Mouse (Mus musculus) gastrocnemius, adult 18-20 months (tissue): Measurements from ENCODE around the gene Cidec. TPM values are rescaled to one million over a fixed set of nuclear protein-coding genes. Genes with fewer than 3 reads are reported as not detected.

Experiments used
- DNase-seq: peaks from one replicate; pipeline ENCODE4 v3.0.0; 2021; ENCODE audit warnings: low spot score
- total RNA-seq, 2 experiments: library from RNA; stranded (reverse); gene quantifications; 2 replicates each; pipeline ENCODE4 v1.2.3; 2021

The Cidec gene
- total RNA-seq, 2 experiments from 2014 or later: 9.9 to 17.2 TPM

DNA sequence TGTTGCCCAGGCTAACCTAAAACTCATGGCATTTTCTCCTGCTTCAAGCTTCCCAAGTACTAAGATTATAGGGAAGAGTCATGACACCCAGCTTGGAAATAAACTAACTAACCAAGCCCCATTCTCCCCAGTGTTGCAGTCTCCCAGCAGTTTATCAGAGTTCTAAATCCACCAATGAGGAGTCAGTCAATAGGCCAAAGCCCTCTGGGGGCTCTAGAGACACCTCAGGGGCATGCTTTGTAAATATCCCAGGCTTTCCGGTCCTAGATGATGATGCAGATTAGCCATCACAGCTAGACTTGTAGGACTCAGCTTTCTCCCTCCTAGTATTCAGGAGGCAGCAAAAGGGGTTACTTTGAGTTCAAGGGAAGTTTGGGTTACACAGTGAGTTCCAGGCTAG is 25.6 kb downstream of the Cidec start:
- DNase-seq: no peak

DNA sequence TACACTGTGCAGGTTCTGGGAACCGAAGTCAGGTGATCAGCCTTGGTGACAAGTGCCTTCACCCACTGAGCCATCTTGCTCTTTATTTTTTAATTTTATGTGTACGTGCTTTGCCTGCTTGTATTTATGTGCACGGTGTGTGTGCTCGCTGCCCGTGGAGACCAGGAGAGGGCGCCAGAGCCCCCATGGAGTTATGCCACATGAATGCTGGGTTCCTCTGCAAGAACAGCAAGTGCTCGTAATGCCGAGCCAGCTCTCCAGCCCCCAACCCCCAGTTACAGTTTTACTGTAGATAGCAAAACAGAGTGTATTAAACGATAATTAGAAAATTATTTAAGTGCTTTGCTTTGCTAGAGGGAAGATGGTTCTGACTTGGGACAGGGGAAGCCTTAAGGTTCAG is 28.9 kb downstream of the Cidec start:
- no peak for DNase-seq

DNA sequence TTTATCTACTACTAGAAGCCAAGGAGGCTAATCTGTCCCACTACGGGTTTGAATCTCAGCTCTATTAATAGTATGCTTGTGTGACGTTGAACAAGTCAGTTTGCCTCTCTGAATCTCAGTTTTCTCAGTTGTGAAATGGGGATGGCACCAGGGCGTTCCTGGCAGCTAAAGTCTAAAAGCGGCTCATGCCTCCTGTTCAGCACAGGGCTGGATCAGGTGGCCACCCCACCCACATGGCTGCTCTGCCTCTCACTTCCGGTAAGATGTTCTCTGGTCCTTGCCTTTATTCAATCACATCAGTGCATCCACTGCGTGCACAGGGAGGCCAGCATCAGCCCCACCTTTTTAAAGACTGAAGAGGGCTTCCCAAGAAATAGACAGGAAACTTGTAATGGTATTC is 30.1 kb downstream of the Cidec start:
- no peak for DNase-seq

DNA sequence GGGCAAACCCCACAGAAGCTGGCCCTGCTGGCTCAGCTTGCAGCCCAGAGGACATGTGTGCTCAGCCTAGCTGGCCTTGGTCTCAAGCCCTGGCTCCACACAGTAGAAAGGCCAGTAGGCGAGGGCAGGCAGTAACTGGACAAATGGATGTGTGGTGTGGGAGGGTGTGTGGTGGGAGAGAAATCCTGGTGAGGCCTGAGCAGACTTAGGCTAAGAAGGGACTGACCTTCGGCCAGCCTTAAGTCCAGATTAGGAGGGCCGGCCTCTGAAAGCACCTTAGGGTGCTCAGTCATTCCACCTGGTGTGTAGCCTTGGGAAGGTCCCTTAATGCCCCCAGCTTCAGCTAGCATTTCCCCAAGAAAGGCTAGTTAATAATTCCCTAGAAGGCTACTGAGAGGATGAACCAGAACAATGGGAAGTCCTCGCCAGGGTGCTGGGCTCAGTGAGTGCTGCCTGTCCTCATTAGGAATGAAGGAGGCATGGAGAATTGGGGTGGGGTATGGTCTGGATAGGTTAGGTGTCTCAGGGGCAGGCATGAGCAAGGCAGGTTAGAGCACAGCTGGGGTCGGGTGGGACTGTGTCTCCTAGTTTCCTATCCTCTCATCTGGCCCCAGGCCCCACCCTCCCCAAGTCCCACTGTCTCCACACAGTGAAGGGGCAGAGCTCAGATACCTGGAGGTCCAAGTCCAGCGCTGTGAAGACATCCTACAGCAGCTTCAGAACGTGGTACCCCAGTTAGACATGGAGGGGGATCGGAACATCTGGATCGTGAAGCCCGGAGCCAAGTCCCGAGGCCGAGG is 30.7 kb downstream of the Cidec start:
- no peak for DNase-seq

DNA sequence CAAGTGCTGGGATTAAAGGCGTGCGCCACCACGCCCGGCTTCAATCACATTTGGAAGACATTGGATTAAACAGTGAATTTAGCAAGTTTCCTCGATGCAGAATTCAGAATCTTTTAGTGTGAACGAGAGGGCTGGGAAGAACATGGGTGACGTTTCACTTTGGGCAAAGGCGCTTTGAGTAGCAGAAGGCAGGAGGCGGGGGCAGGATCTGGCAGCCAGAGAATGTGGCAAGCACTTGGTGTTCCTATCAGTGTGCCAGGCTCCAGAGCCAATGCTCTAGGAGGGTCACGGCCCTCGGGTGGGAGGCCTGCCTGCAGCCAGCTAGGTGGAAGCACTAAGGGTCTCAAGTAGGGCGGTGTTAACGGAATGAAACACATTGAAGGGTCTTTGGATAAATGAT is 33.5 kb downstream of the Cidec start:
- DNase-seq: peak; percentile 48

DNA sequence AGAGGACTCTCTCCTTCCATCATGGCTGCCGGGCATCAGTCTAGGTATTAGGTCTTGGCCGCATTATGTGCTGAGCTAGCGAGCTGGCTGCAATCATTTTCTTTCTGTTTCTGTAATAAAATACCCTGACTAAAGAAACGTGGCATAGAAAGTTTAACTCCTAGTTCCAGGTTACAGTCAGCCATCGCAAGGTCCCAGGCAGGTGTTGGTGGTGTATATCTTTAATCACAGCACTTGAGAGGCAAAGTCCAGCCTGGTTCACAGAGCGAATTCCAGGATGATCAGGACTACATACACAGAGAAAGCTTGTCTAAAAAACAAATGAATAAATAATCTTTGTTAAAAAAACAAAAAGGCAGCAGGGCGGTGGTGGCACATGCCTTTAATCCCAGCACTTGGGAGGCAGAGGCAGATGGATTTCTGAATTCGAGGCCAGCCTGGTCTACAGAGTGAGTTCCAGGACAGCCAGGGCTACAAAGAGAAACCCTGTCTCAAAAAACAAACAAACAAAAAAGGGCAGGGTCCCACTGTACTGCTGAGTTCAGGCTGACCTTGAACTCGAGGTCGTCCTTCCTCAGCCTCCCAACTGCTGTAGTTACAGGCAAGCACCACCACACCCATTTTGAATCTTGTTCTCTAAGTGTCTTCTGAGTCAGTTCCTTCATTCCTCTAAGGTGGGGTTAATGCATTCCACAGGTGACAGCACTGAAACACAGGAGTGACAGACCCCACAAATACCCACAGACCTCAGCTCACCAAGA is 39.1 kb downstream of the Cidec start:
- no peak for DNase-seq

DNA sequence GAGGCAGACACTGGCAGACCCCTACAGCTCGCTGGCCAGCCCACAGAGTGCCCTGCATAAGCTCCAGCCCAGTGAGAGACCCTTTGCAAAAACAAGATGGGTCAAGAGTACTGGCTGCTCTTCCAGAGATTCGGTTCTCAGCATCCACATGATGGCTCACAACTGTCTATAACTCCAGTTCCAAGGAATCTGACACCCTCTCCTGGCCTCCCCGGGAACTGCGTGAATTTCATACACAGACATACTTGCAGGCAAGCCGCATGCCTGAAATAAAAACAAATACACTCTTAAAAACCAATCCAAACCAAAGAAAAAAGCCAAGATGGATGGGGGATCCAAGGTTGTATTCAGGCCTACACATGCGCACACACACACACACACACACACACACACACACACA is 40.1 kb downstream of the Cidec start:
- DNase-seq: no peak

DNA sequence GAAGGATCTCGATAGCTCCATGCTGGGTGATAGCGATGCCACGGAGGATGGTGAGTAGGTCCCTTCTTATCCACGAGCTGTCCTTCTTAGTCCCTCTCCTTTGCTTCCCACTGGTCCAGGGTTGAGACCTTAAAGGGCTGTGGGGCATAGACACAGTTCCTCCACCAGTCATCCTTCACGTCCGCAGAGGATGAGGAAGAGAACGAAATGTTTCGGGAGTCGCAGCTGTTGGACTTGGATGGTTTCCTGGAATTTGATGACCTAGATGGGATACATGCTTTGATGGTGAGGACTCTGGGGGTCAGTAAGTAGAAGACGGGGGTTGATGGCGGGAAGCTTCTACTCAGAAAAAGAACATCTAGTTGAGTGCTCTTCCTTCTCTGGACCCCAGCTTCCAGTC is 40.7 kb downstream of the Cidec start:
- DNase-seq: no peak

DNA sequence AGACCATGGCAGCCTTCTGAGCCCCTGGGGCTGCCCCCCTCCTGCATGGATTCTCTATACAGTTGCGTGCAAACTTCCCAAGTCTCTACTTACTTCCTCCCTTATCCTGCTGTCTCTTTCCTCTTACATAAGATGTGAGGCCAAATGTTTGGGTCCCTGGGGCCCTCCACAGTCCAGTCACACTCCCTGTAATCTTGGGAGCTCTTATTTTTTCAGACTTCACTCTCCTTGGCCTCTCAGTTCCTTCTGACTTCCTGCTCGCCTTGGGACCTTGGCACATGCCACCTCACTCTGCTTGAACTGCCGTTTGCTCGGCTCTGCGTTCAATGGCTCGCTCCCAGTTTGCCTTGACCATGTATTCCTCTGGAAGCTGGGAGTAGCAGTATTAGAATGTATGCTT is 41.6 kb downstream of the Cidec start:
- no peak for DNase-seq

DNA sequence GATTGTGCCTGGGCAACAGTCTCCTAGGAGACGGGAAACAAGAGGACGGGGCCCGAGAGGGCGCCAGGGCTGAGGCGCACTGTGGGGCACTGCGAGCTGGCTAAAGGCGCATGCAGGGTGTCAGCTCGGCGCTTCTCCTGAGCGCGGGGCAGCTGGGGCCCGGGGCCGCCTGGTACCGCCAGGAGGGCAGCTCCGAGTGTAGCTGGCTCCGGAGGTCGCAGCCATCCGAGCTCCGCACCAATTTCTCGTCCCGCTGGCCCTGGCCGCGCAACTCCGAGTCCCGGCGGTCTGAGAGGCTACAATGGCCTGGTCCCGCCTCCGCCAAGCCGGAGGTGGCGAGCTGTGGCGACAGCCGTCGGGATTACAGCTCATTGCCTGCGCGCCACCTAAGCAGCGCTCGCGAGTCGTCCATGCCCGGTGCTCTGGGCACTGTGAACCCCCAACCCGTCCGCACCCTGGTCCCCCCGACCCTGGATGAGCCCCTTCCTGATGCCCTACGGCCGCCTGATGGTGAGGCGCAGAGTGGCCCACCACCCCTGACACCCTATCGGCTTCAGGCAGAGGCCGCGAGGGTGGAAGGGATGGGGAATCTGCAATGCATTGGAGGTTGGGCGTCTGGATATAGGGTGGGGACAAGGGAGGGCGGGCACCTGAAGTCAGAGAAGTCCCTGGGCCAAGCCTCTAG is 43.0 kb downstream of the Cidec start:
- peak; percentile 19 for DNase-seq

DNA sequence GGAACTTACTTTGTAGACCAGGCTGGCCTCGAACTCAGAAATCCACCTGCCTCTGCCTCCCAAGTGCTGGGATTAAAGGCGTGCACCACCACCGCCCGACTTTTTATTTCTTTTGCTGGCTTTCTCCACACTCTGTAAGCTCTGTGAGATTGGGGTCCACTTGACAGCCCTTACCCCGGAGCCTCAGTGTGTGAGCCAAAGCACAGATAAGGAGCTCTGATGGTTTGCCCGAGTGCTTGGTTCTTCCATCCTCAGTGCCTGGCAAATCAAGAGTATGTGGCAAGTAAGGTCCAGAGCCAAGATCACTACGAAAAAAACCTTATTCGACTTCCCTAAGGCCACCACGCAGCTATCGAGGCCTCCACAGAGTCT is 43.6 kb downstream of the Cidec start:
- DNase-seq: no peak

DNA sequence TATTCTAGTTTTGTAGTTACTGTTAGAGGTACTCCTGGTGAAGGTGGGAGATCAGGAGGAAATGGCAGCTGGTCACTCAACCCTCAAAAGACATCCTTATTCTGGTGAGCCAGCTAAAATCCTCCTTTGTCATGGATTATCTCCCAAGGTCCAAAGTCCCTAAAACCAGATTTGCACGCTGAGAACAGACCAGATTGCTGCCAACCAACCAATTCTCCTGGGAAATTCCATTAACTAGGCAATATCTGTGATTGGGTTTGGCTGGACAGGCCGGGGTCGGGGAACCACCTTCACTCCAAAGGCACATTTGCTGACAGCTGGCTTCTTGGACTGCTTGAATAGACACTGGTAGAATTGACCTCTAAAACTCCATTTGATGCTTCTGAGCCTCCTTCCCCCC is 44.8 kb downstream of the Cidec start:
- DNase-seq: no peak

DNA sequence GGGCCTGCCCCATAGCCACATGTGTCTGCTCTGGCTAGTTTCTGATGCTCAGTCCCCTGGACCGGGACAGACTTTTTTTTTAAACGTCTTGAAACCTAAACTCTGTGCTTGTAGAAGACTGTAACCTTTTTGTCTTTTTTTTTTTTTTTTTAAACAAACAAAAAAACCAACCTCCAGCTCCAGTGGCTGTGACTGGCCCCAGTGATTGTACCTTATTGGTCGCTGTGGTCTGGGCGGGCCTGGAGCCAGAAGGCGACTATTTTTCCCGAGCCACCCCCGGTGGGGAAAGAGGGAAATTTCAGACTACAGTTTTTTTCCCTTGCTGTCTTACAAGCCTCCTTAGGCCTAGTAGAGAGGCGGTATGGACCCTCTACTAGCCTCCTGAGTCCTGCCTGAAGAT is 46.6 kb downstream of the Cidec start, which contains the start of gene Ttll3:
TSS of gene Ttll3 (plus strand) at position 301 of the 400 bp plus-strand sequence.
- no peak for DNase-seq

DNA sequence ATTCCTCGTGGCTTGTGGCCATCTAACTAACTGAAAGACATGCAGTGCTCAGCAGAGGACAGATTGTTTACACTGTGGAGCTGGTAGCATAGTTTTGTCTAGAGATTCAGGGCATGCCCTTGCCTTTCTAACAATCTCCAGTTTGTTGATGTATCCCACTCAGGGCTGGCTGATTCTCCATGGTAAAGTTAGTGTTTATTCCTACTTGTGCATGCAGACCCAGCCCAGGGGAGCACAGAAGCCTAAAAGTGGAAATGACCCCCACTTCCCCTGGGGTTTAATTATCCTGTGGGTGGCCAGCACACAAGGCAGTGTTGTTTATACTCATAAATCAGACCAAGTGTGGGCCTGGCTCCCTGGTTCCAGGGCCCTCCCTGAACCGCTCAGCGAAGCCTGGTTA is 49.5 kb downstream of the Cidec start:
- DNase-seq: no peak

DNA sequence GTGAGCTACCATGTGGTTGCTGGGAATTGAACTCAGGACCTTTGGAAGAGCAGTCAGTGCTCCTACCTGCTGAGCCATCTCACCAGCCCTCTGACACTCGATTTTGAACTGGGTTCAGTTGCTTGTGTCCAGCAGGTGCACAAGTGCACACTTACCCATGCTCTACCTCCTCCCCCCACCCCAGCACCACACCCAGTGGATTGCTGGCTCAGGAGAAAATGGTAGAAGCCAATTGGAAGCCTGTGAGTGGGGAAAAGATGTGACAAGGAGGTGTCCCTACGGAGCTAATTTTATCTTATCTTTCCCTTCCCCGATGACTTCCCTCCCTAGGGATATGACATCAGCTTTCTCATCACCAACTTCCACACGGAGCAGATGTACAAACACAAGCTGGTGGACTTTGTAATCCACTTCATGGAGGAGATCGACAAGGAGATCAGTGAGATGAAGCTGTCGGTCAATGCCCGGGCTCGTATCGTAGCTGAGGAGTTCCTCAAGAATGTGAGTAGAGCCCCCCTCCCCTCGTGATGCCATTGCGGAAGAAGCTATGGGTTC is 50.3 kb downstream of the Cidec start:
- DNase-seq: no peak

DNA sequence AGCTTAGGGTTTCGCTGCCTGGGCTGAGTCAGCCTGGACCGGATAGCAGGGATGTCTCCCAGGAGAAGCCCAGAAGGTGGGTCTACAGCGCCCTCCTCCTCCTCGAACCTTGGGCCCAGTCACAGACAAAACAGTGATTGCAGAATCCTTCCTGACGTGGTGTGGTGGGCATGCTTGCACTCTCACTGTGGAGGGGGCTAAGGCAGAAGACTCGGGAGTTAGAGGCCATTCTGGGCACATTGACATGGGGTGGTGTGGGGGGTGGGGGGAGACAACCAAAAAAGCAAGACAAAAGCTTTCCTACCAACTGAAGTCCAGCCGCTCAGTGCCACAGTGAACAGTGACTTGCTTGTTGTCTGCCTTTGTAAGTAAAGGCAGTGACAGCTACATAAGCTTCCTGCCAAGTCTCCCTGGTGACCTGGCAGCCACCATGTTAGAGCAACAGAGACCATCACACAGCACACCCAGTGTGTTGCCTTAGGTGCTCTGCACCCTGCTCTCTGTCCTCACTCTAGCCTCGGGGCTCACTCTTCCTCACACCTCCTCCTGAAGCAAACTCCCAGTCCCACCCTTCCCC is 51.1 kb downstream of the Cidec start:
- DNase-seq: no peak

DNA sequence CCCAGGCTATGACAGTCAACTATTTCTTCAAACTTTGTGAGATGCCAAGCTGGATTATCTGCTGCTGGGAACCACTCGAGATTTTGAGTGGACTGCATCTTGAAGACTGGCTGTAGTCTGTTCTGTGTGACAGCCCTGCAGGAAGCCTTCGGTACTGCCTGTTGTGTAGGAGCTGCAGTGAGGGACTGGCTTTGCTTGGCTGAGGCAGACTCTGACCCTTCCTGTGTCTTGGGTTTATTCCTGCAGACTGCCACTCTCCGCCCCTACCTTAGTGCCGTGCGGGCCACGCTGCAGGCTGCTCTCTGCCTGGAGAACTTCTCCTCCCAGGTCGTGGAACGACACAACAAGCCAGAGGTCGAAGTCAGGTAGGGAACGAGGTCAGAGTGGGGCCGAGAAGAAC is 55.1 kb downstream of the Cidec start:
- DNase-seq: no peak

DNA sequence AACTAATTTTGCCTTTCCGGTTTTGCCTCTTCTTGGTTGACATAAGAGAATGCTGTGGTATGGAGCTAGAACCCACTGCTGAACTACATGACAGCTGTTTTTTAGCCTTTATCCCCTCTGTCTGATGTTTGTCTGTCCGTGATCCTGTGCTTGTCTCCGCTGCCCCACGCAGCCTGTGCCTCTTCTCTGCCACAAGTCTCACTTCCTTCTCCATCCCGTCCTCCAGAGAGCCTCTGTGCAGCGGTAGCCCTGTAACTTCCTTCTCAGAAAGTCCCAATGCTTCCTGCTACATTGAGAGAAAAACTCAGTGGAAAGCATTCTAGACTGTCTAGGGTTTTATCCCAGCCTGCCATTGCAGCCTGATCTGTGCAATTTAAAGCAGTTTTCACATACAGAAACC is 56.3 kb downstream of the Cidec start:
- DNase-seq: no peak

DNA sequence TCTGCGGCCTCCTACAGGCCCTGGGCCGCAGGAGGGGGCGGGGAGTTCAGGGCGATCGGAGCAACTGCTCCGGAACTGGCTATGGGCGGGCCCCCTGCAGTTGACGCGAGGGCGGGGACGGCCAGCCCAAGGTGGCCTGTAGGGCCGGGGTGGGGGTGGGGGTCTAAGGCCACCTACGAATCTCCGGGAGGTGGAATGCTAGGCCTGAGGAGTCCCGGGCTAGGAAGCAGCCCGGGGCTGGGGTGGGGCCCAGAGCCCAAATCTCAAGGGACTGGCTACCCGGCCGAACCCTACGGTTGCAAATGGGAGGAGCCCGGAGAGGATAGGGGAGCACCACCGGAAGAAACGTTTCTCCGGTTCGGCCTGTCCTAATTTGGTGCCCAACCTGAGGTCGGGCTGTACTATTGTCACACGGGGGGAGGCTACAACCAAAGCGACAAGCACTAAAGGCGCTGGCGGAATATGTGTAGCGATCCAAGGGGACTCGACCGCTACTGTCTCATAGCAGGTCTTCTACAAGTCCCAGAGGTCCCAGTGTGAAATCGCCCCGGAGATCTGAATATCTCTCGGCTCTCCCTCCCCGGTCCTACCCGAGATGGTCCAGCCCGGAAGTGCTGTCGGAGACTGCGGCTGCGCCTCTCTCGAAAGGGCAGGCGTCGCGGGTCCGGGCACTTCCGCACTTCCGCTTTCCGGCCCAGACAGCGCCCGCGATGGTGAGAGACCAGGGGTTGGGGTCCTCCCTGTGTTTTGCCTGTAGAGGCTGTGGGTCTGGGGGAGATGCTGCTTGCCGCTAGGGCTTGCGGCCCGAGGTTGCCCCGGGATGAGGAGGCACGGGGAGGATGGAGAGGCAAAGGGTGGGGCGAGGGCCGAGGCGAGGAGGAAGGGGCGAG is 57.8 kb downstream of the Cidec start, which contains the start of the genes Tada3 and Arpc4:
TSS of gene Tada3 (minus strand) at position 388 of the 890 bp plus-strand sequence.
TSS of gene Arpc4 (plus strand) at position 620 of the 890 bp plus-strand sequence.
- DNase-seq: peak; percentile 92

DNA sequence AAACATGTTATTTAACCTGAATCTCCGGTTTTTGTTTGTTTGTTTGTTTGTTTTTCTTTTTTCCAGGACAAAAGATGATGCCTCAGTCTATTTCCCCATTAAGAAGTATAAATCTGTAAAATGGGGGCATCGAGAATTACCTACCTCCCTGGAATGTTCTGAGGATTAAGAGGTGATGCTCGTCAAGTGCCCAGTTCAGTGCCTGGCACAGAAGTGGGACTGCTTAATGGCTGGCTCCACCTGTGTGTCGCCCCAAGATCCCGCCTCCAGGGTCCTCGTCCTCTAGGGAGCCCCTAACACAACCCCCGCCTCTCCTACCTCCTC is 58.4 kb downstream of the Cidec start:
- no peak for DNase-seq
